Mouse (Mus musculus): ENCODE data around the gene Atad5. TPM values are rescaled to one million over a fixed set of nuclear protein-coding genes. Genes with fewer than 3 reads are reported as not detected.
"Not testable (repeated sequence)": the region's sequence is repeated elsewhere in the genome, so short reads cannot be mapped to it uniquely, and the experiment has no call there.

Atad5 gene
- polyA plus RNA-seq, 1 experiment from 2014 or later: 19.9 TPM

GRCm38 (mm10) chr11:80135954-80136683, 46.9 kb downstream of the Atad5 start:
- Histone ChIP-seq H3K27ac (no peak overlapping the region), H3K4me3 (replicated peaks) (no peak overlapping the region), H3K9me3 (no peaks in the 10 kb centered on the region), H3K4me1 (replicated peaks) (peaks cover 3% of the 10 kb centered on the region; the same call in 1 of the 2 replicates), H3K27me3 (no peaks in the 10 kb centered on the region), H3K4me2 (no peak overlapping the region), H3K9ac (replicated peaks) (no peak overlapping the region), H3K36me3 (peaks cover 80% of the 10 kb centered on the region)
- 94% methylated on average over 11 of the region's 11 CpGs for WGBS
- ATAC-seq (ENCODE audit: insufficient number of reproducible peaks, insufficient read depth, low FRiP score, low TSS enrichment, low read depth): no peak

GRCm38 (mm10) chr11:80136786-80137185, 47.6 kb downstream of the Atad5 start:
- Histone ChIP-seq H3K9me3 (no peaks in the 10 kb centered on the region), H3K27ac (no peak overlapping the region), H3K9ac (replicated peaks) (no peak overlapping the region), H3K4me2 (no peak overlapping the region), H3K27me3 (no peaks in the 10 kb centered on the region), H3K36me3 (peaks cover 75% of the 10 kb centered on the region), H3K4me1 (replicated peaks) (peaks cover 3% of the 10 kb centered on the region; the same call in 1 of the 2 replicates), H3K4me3 (replicated peaks) (no peak overlapping the region)
- WGBS: 91% methylated on average over 13 of the region's 13 CpGs
- ATAC-seq (ENCODE audit: insufficient number of reproducible peaks, insufficient read depth, low FRiP score, low TSS enrichment, low read depth): no peak

- Histone ChIP-seq H3K36me3 (peaks cover 65% of the 10 kb centered on the region), H3K4me3 (replicated peaks) (no peak overlapping the region), H3K4me1 (replicated peaks) (peaks cover 6% of the 10 kb centered on the region), H3K9me3 (no peaks in the 10 kb centered on the region), H3K27me3 (no peaks in the 10 kb centered on the region), H3K27ac (no peak overlapping the region), H3K4me2 (no peak overlapping the region), H3K9ac (replicated peaks) (no peak overlapping the region)
- ATAC-seq (ENCODE audit: insufficient number of reproducible peaks, insufficient read depth, low FRiP score, low TSS enrichment, low read depth): no peak
- WGBS: 89% methylated on average over 5 of the region's 5 CpGs
Observed at GRCm38 (mm10) chr11:80137773-80138172, 48.6 kb downstream of the Atad5 start.

GRCm38 (mm10) chr11:80141825-80142521, 52.8 kb downstream of the Atad5 start, which contains the start of gene Tefm:
Gene Tefm, minus strand, starts transcription at chr11:80142175.
- peak; percentile 92 for ATAC-seq (ENCODE audit: insufficient number of reproducible peaks, insufficient read depth, low FRiP score, low TSS enrichment, low read depth)

GRCm38 (mm10) chr11:80142872-80143271, 53.7 kb downstream of the Atad5 start:
- peak overlapping the region; percentile 60 for H3K4me2 ChIP-seq
- H3K36me3 ChIP-seq: peaks cover 24% of the 10 kb centered on the region
- peak overlapping the region; percentile 76 for H3K4me3 ChIP-seq (replicated peaks)
- H3K4me1 ChIP-seq (replicated peaks): peaks cover 10% of the 10 kb centered on the region
- no peak overlapping the region for H3K27ac ChIP-seq
- no peaks in the 10 kb centered on the region for H3K27me3 ChIP-seq
- WGBS: 46% methylated on average over 8 of the region's 8 CpGs
- ATAC-seq (ENCODE audit: insufficient number of reproducible peaks, insufficient read depth, low FRiP score, low TSS enrichment, low read depth): no peak
- no peaks in the 10 kb centered on the region for H3K9me3 ChIP-seq
- H3K9ac ChIP-seq (replicated peaks): peak overlapping the region; percentile 83

More at GRCm38 (mm10) chr11:80141825-80142521, 52.8 kb downstream of the Atad5 start, which contains the start of gene Tefm:
- Histone ChIP-seq H3K27ac (peak within 1 kb of the TSS; percentile 87), H3K4me1 (replicated peaks) (peaks cover 10% of the 10 kb centered on the region), H3K9ac (replicated peaks) (peak within 1 kb of the TSS; percentile 83), H3K36me3 (peaks cover 33% of the 10 kb centered on the region), H3K9me3 (no peaks in the 10 kb centered on the region), H3K4me2 (peak within 1 kb of the TSS; percentile 60), H3K27me3 (no peaks in the 10 kb centered on the region), H3K4me3 (replicated peaks) (peak within 1 kb of the TSS; percentile 76)
- under 1% methylated on average over 40 of the region's 40 CpGs for WGBS

GRCm38 (mm10) chr11:80145787-80146275, 56.6 kb downstream of the Atad5 start:
- no peaks in the 10 kb centered on the region for H3K9me3 ChIP-seq
- peaks cover 10% of the 10 kb centered on the region for H3K4me1 ChIP-seq (replicated peaks)
- no peak overlapping the region for H3K4me3 ChIP-seq (replicated peaks)
- no peak overlapping the region for H3K27ac ChIP-seq
- no peaks in the 10 kb centered on the region for H3K27me3 ChIP-seq
- no peaks in the 10 kb centered on the region for H3K36me3 ChIP-seq
- no peak overlapping the region for H3K4me2 ChIP-seq
- WGBS: 48% methylated on average over 10 of the region's 10 CpGs
- H3K9ac ChIP-seq (replicated peaks): no peak overlapping the region
- no peak for ATAC-seq (ENCODE audit: insufficient number of reproducible peaks, insufficient read depth, low FRiP score, low TSS enrichment, low read depth)

GRCm38 (mm10) chr11:80147748-80148147, 58.5 kb downstream of the Atad5 start:
- no peak overlapping the region for H3K4me2 ChIP-seq
- no peaks in the 10 kb centered on the region for H3K36me3 ChIP-seq
- WGBS: 74% methylated on average over 6 of the region's 6 CpGs
- H3K27ac ChIP-seq: no peak overlapping the region
- peaks cover 4% of the 10 kb centered on the region for H3K4me1 ChIP-seq (replicated peaks)
- H3K27me3 ChIP-seq: peaks cover 13% of the 10 kb centered on the region
- no peaks in the 10 kb centered on the region for H3K9me3 ChIP-seq
- ATAC-seq (ENCODE audit: insufficient number of reproducible peaks, insufficient read depth, low FRiP score, low TSS enrichment, low read depth): no peak
- no peak overlapping the region for H3K4me3 ChIP-seq (replicated peaks)
- no peak overlapping the region for H3K9ac ChIP-seq (replicated peaks)

GRCm38 (mm10) chr11:80148313-80148712, 59.1 kb downstream of the Atad5 start:
- H3K9ac ChIP-seq (replicated peaks): no peak overlapping the region
- 19% methylated on average over 1 of the region's 1 CpGs for WGBS
- no peak for ATAC-seq (ENCODE audit: insufficient number of reproducible peaks, insufficient read depth, low FRiP score, low TSS enrichment, low read depth)

GRCm38 (mm10) chr11:80148974-80149373, 59.8 kb downstream of the Atad5 start:
- 65% methylated on average over 2 of the region's 4 CpGs for WGBS
- H3K27ac ChIP-seq; H3K4me2 ChIP-seq; H3K4me3 ChIP-seq (replicated peaks); H3K9me3 ChIP-seq; H3K9ac ChIP-seq (replicated peaks); ATAC-seq (ENCODE audit: insufficient number of reproducible peaks, insufficient read depth, low FRiP score, low TSS enrichment, low read depth); H3K4me1 ChIP-seq (replicated peaks); H3K36me3 ChIP-seq: not testable (repeated sequence)
- H3K27me3 ChIP-seq: peaks cover 25% of the 10 kb centered on the region

More at GRCm38 (mm10) chr11:80148313-80148712, 59.1 kb downstream of the Atad5 start:
- H3K27me3 ChIP-seq: peaks cover 19% of the 10 kb centered on the region
- H3K27ac ChIP-seq: no peak overlapping the region
- no peaks in the 10 kb centered on the region for H3K4me1 ChIP-seq (replicated peaks)
- no peak overlapping the region for H3K4me3 ChIP-seq (replicated peaks)
- no peaks in the 10 kb centered on the region for H3K9me3 ChIP-seq
- no peak overlapping the region for H3K4me2 ChIP-seq
- H3K36me3 ChIP-seq: no peaks in the 10 kb centered on the region

- no peak for ATAC-seq (ENCODE audit: insufficient number of reproducible peaks, insufficient read depth, low FRiP score, low TSS enrichment, low read depth)
- no peak overlapping the region for H3K4me3 ChIP-seq (replicated peaks)
- H3K27ac ChIP-seq: no peak overlapping the region
- 78% methylated on average over 8 of the region's 8 CpGs for WGBS
- H3K4me2 ChIP-seq: no peak overlapping the region
- H3K36me3 ChIP-seq: no peaks in the 10 kb centered on the region
- no peaks in the 10 kb centered on the region for H3K9me3 ChIP-seq
- peaks cover 31% of the 10 kb centered on the region for H3K27me3 ChIP-seq
- H3K4me1 ChIP-seq (replicated peaks): peaks cover 7% of the 10 kb centered on the region
- H3K9ac ChIP-seq (replicated peaks): no peak overlapping the region
Observed at GRCm38 (mm10) chr11:80149412-80150023, 60.3 kb downstream of the Atad5 start.

GRCm38 (mm10) chr11:80150566-80150965, 61.4 kb downstream of the Atad5 start:
- Histone ChIP-seq H3K27ac (no peak overlapping the region), H3K9me3 (no peaks in the 10 kb centered on the region), H3K27me3 (peaks cover 41% of the 10 kb centered on the region), H3K9ac (replicated peaks) (no peak overlapping the region), H3K4me3 (replicated peaks) (no peak overlapping the region), H3K4me2 (no peak overlapping the region), H3K36me3 (no peaks in the 10 kb centered on the region), H3K4me1 (replicated peaks) (peaks cover 7% of the 10 kb centered on the region)
- ATAC-seq (ENCODE audit: insufficient number of reproducible peaks, insufficient read depth, low FRiP score, low TSS enrichment, low read depth): no peak
- 85% methylated on average over 5 of the region's 5 CpGs for WGBS
